Mouse (Mus musculus): ENCODE results near the gene Ces1d. TPM values are rescaled to one million over a fixed set of nuclear protein-coding genes. Genes with fewer than 3 reads are reported as not detected.

Ces1d gene
- polyA plus RNA-seq, 1 experiment = 2.6 TPM

DNA sequence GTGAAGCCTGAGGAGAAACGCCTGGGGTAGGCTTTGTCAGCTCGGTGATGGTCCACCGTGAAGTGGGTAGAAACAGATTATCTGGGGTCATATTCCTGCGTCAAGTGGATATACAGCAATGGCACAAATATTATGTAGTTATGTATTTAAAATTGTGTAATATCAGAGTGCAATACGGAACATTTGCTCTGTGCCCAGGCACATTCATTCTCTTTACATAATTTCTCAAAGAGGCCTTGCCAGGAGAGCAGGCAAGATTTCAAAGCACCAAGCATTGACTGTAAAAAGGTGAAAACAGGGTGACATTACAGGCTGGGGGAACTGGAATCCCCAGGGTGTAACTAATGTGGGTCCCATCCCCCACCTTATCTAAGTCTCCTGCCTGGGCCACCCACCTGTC is 1.2 kb downstream of the Ces1d start:
- Histone ChIP-seq H3K4me3 (ENCODE audit: low read depth, low read length) (no peak overlapping the region), H3K27ac (ENCODE audit: insufficient read depth, low read depth, low read length) (no peak overlapping the region), H3K36me3 (ENCODE audit: control insufficient read depth, insufficient read depth, low read length) (no peaks in the 10 kb centered on the region), H3K27me3 (ENCODE audit: control insufficient read depth, insufficient read depth, low read length) (no peaks in the 10 kb centered on the region), H3K4me1 (ENCODE audit: control insufficient read depth, insufficient read depth, insufficient read length, low read length) (peaks cover 11% of the 10 kb centered on the region; the same call in 1 of the 2 replicates)
- WGBS = 90% methylated on average over 5 of the region's 5 CpGs
- TF ChIP-seq POLR2A (IDR thresholded peaks at IDR 0.05; ENCODE audit: low read depth, low read length) (no peak), CTCF (IDR thresholded peaks at IDR 0.05; ENCODE audit: extremely low read depth, insufficient read length, insufficient replicate concordance, low read depth, low read length) (no peak)

DNA sequence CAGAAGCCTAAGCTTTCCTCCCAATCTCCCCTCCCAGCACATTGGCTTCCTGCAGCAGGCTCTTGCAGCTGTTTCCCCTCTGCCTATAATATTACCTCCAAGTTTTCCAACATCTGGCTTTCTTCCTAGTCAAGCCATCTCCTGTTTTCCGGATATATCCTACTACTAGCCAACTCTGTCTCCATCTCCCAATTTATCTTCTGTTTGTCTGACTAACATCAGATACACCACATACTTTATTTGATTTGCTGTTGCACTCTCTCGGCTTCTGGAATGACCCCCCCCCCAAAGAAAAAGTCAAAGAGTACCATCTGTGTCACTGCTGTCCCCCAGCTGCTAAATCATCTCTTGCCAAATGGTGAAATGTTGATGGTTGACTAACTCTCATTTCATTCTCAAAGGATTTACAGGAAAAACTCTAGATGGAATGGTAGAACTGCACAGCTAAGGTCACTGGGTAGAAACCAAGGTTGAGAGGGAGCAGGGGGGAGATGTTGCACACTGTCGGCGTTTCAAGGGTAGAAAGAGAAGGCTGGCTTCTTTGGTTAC is 17.0 kb downstream of the Ces1d start:
- 0 out of 2 replicates have a peak, but pooled peaks cover 1% of the 10 kb centered on the region for H3K36me3 ChIP-seq (ENCODE audit: control insufficient read depth, insufficient read depth, low read length)
- TF ChIP-seq CTCF (IDR thresholded peaks at IDR 0.05; ENCODE audit: extremely low read depth, insufficient read length, insufficient replicate concordance, low read depth, low read length) (no peak), POLR2A (IDR thresholded peaks at IDR 0.05; ENCODE audit: low read depth, low read length) (no peak)

DNA sequence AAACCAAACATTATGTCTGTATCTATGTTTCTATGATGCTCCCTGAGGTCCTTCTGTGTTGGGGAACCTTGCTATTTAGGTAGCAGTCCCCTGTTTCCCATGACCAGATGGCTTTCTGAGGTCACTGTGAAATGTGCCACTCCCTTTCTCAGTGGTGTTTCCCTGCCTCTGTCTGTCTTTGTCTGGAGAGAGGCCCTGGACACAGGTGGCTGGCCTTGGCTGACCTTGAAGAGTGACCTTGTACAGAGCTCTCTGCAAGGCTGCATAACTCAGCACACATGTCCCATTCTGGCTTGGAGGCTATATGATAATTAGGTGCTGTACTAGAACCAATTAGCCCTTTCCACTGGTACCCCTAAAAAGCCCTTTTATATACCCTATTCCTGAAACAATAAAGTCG is 21.0 kb downstream of the Ces1d start:
- Histone ChIP-seq H3K27me3 (ENCODE audit: control insufficient read depth, insufficient read depth, low read length) (no peaks in the 10 kb centered on the region), H3K4me3 (ENCODE audit: low read depth, low read length) (no peak overlapping the region), H3K27ac (ENCODE audit: insufficient read depth, low read depth, low read length) (no peak overlapping the region), H3K4me1 (ENCODE audit: control insufficient read depth, insufficient read depth, insufficient read length, low read length) (peaks cover 2% of the 10 kb centered on the region; the same call in 1 of the 2 replicates), H3K36me3 (ENCODE audit: control insufficient read depth, insufficient read depth, low read length) (0 out of 2 replicates have a peak, but pooled peaks cover 1% of the 10 kb centered on the region)
- no peak for TF ChIP-seq CTCF (IDR thresholded peaks at IDR 0.05; ENCODE audit: extremely low read depth, insufficient read length, insufficient replicate concordance, low read depth, low read length)
- TF ChIP-seq POLR2A (IDR thresholded peaks at IDR 0.05; ENCODE audit: low read depth, low read length) = no peak
- WGBS = 70% methylated on average over 1 of the region's 1 CpGs

More for the DNA sequence above, 17.0 kb downstream of the Ces1d start:
- Histone ChIP-seq H3K27ac (ENCODE audit: insufficient read depth, low read depth, low read length) (no peak overlapping the region), H3K4me3 (ENCODE audit: low read depth, low read length) (no peak overlapping the region), H3K27me3 (ENCODE audit: control insufficient read depth, insufficient read depth, low read length) (no peaks in the 10 kb centered on the region), H3K4me1 (ENCODE audit: control insufficient read depth, insufficient read depth, insufficient read length, low read length) (peaks cover 2% of the 10 kb centered on the region; the same call in 1 of the 2 replicates)
- 74% methylated on average over 4 of the region's 4 CpGs for WGBS

DNA sequence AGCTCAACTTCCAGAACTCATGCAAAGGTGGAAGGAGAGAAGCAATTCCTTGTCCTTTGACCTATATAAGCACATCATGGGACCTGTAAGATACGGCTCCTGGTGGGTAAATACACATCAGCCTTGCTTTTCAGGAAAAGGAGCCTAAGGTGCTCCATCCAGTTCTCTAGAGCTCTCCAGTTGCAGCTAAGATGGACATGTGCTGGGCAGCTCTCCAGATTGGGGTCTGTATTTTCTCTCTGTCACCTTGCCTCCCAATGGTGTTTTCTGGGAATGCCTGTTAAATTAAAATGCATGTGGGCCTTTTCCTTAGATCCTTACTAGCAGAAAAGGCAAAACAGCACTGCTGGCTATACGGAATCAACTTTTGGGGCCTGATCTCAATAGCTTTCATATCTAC is 23.1 kb downstream of the Ces1d start:
- Histone ChIP-seq H3K4me3 (ENCODE audit: low read depth, low read length) (no peak overlapping the region), H3K27ac (ENCODE audit: insufficient read depth, low read depth, low read length) (no peak overlapping the region), H3K4me1 (ENCODE audit: control insufficient read depth, insufficient read depth, insufficient read length, low read length) (peaks cover 2% of the 10 kb centered on the region; the same call in 1 of the 2 replicates), H3K27me3 (ENCODE audit: control insufficient read depth, insufficient read depth, low read length) (no peaks in the 10 kb centered on the region), H3K36me3 (ENCODE audit: control insufficient read depth, insufficient read depth, low read length) (0 out of 2 replicates have a peak, but pooled peaks cover 1% of the 10 kb centered on the region)
- no peak for TF ChIP-seq POLR2A (IDR thresholded peaks at IDR 0.05; ENCODE audit: low read depth, low read length)
- TF ChIP-seq CTCF (IDR thresholded peaks at IDR 0.05; ENCODE audit: extremely low read depth, insufficient read length, insufficient replicate concordance, low read depth, low read length) = no peak
- 95% methylated on average over 2 of the region's 2 CpGs for whole genome bisulfite sequencing

- WGBS = 71% methylated on average over 1 of the region's 1 CpGs
- H3K36me3 ChIP-seq (ENCODE audit: control insufficient read depth, insufficient read depth, low read length) = peaks cover 1% of the 10 kb centered on the region; the same call in 1 of the 2 replicates
- H3K4me3 ChIP-seq (ENCODE audit: low read depth, low read length) = no peak overlapping the region
- TF ChIP-seq CTCF (IDR thresholded peaks at IDR 0.05; ENCODE audit: extremely low read depth, insufficient read length, insufficient replicate concordance, low read depth, low read length) (no peak), POLR2A (IDR thresholded peaks at IDR 0.05; ENCODE audit: low read depth, low read length) (no peak)
- H3K27ac ChIP-seq (ENCODE audit: insufficient read depth, low read depth, low read length) = no peak overlapping the region
- no peaks in the 10 kb centered on the region for H3K4me1 ChIP-seq (ENCODE audit: control insufficient read depth, insufficient read depth, insufficient read length, low read length)
- H3K27me3 ChIP-seq (ENCODE audit: control insufficient read depth, insufficient read depth, low read length) = no peaks in the 10 kb centered on the region
Measured at GRCm38 (mm10) chr8:93171846-93172590, 25.6 kb downstream of the Ces1d start.

DNA sequence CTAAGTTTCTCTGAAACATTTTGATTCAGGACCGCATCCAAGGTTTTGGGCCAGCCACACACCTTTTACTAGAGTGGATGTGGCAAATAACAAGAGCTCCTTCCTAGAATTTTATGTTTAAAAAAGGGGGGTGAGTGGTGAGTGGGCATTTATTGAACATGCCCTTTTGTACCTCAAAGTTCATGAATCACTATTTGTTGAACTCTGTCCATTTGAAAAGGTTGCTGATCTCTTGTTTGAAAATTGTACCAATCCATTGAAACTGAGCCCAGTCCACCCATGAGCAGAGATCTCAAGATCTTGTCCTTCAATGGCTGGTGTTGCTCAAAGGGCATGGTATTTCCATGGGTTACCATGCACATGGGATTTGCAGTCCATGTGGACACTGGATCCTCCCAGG is 34.3 kb downstream of the Ces1d start:
- no peak overlapping the region for H3K4me3 ChIP-seq (ENCODE audit: low read depth, low read length)
- H3K4me1 ChIP-seq (ENCODE audit: control insufficient read depth, insufficient read depth, insufficient read length, low read length) = peaks cover 2% of the 10 kb centered on the region; the same call in 1 of the 2 replicates
- H3K27me3 ChIP-seq (ENCODE audit: control insufficient read depth, insufficient read depth, low read length) = no peaks in the 10 kb centered on the region
- H3K27ac ChIP-seq (ENCODE audit: insufficient read depth, low read depth, low read length) = no peak overlapping the region
- TF ChIP-seq POLR2A (IDR thresholded peaks at IDR 0.05; ENCODE audit: low read depth, low read length) (no peak), CTCF (IDR thresholded peaks at IDR 0.05; ENCODE audit: extremely low read depth, insufficient read length, insufficient replicate concordance, low read depth, low read length) (no peak)
- WGBS = 85% methylated on average over 1 of the region's 1 CpGs
- H3K36me3 ChIP-seq (ENCODE audit: control insufficient read depth, insufficient read depth, low read length) = no peaks in the 10 kb centered on the region

DNA sequence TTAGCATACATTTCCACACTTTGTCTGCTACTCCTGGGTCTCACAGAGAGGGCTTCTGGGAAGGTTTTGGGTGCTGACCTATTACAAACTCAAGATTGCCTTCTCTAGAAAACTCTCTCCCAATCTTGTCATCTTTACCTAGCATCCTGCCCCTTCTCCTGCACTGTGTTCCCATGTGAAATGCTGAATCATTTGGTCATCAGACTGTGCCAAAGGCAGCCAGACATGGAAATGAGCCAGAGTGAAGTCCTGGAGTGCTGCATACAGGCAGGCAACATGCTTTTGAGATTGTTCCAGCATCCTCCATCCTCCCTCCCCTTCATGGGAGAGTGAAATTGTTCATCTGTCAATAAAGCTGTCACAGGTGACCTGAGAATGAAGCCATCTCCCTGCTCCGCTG is 46.2 kb downstream of the Ces1d start:
- no peak for TF ChIP-seq POLR2A (IDR thresholded peaks at IDR 0.05; ENCODE audit: low read depth, low read length)
- no peak for TF ChIP-seq CTCF (IDR thresholded peaks at IDR 0.05; ENCODE audit: extremely low read depth, insufficient read length, insufficient replicate concordance, low read depth, low read length)
- Histone ChIP-seq H3K27me3 (ENCODE audit: control insufficient read depth, insufficient read depth, low read length) (no peaks in the 10 kb centered on the region), H3K36me3 (ENCODE audit: control insufficient read depth, insufficient read depth, low read length) (no peaks in the 10 kb centered on the region), H3K27ac (ENCODE audit: insufficient read depth, low read depth, low read length) (no peak overlapping the region), H3K4me1 (ENCODE audit: control insufficient read depth, insufficient read depth, insufficient read length, low read length) (no peaks in the 10 kb centered on the region), H3K4me3 (ENCODE audit: low read depth, low read length) (no peak overlapping the region)
- WGBS = 100% methylated on average over 1 of the region's 1 CpGs
